Mouse (Mus musculus) left cerebral cortex, adult 6 months (tissue): Measurements from ENCODE around the gene Bmp2. TPM values are rescaled to one million over a fixed set of nuclear protein-coding genes. Genes with fewer than 3 reads are reported as not detected.

Source experiments
- long read RNA-seq, 2 experiments: library from polyadenylated mRNA; unstranded; transcript quantifications; one replicate each; pipeline ENCODE4 v2.0.0; 2019 to 2020
- polyA plus RNA-seq: library from polyadenylated mRNA; unstranded; fragments of <200 nt; fragmentation: Nextera tagmentation; gene quantifications from 2 replicates; pipeline ENCODE4 v1.2.3, GENCODE M21; 2021

Bmp2 gene
- polyA plus RNA-seq: 2.4 and 2.5 TPM in 2 replicates
- long read RNA-seq, experiment 1, transcript Bmp2-201 (3 exons, 3,555 nt): major isoform, 14 of 21 reads
- long read RNA-seq, experiment 1, partial matches to known transcripts: 2 of 21 reads
- long read RNA-seq, experiment 1, other reads (novel, unspliced or antisense): 5 of 21 reads
- long read RNA-seq, experiment 2, partial matches to known transcripts: 1 of 3 reads
- long read RNA-seq, experiment 2, other reads (novel, unspliced or antisense): 0 of 3 reads

GRCm38 (mm10) chr2:133552031-133552841 lies at the start of gene Bmp2:
Gene Bmp2, plus strand, starts transcription at chr2:133552159.

